Mouse (Mus musculus) midbrain, embryonic 16.5 days (tissue): ENCODE results near the gene Pax6. TPM values are rescaled to one million over a fixed set of nuclear protein-coding genes. Genes with fewer than 3 reads are reported as not detected.

Experiments
- ATAC-seq: fragments of 200-750 bp; cut with Nextera tagmentation; 2 replicates; pipeline ENCODE4 v1.8.0; 2017; ENCODE audit warnings: moderate TSS enrichment
- H3K27ac ChIP-seq: fragments of 300-500 bp; sonication (generic); 2 replicates; pipeline ENCODE4 v1.5.1; 2014; ENCODE audit warnings: mild to moderate bottlenecking, low read length, mixed read lengths
- H3K27me3 ChIP-seq: fragments of 300-500 bp; sonication (generic); 2 replicates; pipeline ENCODE4 v1.6.1; 2014; ENCODE audit warnings: low read depth, low read length, mixed read lengths; ENCODE audit not compliant: control insufficient read depth, insufficient read depth
- H3K36me3 ChIP-seq: fragments of 300-500 bp; sonication (generic); 2 replicates; pipeline ENCODE4 v1.6.1; 2014; ENCODE audit warnings: mild to moderate bottlenecking, low read length, moderate library complexity, mixed read lengths; ENCODE audit not compliant: control insufficient read depth, insufficient read depth
- H3K4me1 ChIP-seq: fragments of 300-500 bp; sonication (generic); 2 replicates; pipeline ENCODE4 v1.6.1; 2014; ENCODE audit warnings: mild to moderate bottlenecking, low read length, mixed read lengths; ENCODE audit not compliant: control insufficient read depth, insufficient read depth
- H3K4me2 ChIP-seq: fragments of 300-500 bp; sonication (generic); 2 replicates; pipeline ENCODE4 v1.6.1; 2014; ENCODE audit warnings: mild to moderate bottlenecking, low read length, mixed read lengths
- H3K4me3 ChIP-seq: fragments of 300-500 bp; sonication (generic); 2 replicates; pipeline ENCODE4 v1.5.1; 2014; ENCODE audit warnings: low read depth, mild to moderate bottlenecking, low read length, moderate library complexity, mixed read lengths
- H3K9ac ChIP-seq: fragments of 300-500 bp; sonication (generic); 2 replicates; pipeline ENCODE4 v1.6.1; 2014; ENCODE audit warnings: low read depth, low read length, mixed read lengths
- H3K9me3 ChIP-seq: fragments of 300-500 bp; sonication (generic); replicated peaks from 2 replicates; pipeline ENCODE4 v1.6.1; 2014; ENCODE audit warnings: mild to moderate bottlenecking, low read length, mixed read lengths; ENCODE audit not compliant: control insufficient read depth, poor library complexity, severe bottlenecking
- WGBS: fragments of 180-500 bp; shearing (Covaris S2); extraction: QIAGEN DNeasy Blood & Tissue Kit; methylation state at CpG from one replicate; pipeline ENCODE4 v1.1.7; 2014; 5-methylcytosine and 5-hydroxymethylcytosine counted together
- polyA plus RNA-seq: library from polyadenylated mRNA; unstranded; fragments of >200 nt; fragmentation: Nextera tagmentation; extraction: Ambion mirVana; gene quantifications from 2 replicates; pipeline ENCODE4 v1.2.1, GENCODE M21; 2015

The Pax6 gene
- polyA plus RNA-seq, 1 experiment from 2014 or later, result 17.4 TPM

DNA sequence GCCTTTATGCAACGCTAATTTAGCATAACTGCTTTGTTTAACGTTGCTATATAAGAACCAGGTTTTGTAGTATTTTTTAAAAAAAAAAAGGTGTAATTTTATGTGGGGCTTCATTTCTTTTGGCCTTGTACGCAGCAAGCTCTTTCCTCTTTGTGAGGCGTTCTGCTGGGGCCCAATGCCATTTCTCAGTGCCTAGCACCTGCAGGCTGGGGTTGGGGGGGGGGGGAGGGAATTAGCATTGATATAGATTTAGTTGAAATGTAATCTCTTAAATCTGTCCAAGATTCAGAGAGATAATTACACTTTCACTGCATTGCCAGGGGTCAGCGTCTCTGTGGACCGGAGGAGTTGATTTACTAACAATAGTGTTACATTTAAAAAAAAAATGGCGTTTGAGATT lies 6.1 kb upstream of the Pax6 start:
- ATAC-seq, result no peak
- no peaks in the 10 kb centered on the region for H3K36me3 ChIP-seq
- H3K9me3 ChIP-seq, result no peaks in the 10 kb centered on the region
- H3K4me2 ChIP-seq, result no peak overlapping the region
- H3K27ac ChIP-seq, result no peak overlapping the region
- no peak overlapping the region for H3K9ac ChIP-seq
- WGBS, result 7% methylated on average over 7 of the region's 7 CpGs
- H3K27me3 ChIP-seq, result peaks cover 66% of the 10 kb centered on the region
- no peak overlapping the region for H3K4me3 ChIP-seq
- H3K4me1 ChIP-seq, result no peaks in the 10 kb centered on the region

DNA sequence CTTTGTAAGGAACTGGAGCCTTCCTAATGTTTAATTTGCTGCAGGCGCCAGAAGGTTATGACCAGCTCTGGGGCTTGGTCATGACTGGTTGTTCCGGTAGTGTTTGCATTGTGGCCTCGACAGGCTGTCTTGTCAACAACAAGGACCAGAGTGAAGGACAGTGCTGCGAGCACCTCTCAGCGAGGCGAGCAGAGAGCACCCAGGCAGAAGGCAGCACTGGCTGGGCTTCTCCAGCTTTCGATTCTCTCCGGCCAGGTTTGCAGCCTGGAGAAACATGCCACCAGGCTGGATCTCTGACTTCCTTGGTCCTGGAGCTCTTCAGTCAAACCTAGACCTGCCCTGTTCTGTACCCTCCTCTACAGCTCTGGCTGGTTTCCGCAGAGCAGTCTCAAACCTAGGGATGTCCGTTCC lies 5.6 kb upstream of the Pax6 start:
- H3K9me3 ChIP-seq, result no peaks in the 10 kb centered on the region
- 10% methylated on average over 10 of the region's 10 CpGs for WGBS
- H3K27ac ChIP-seq, result no peak overlapping the region
- H3K4me1 ChIP-seq, result no peaks in the 10 kb centered on the region
- no peak overlapping the region for H3K4me3 ChIP-seq
- no peak overlapping the region for H3K9ac ChIP-seq
- ATAC-seq, result no peak
- H3K27me3 ChIP-seq, result peaks cover 68% of the 10 kb centered on the region
- H3K36me3 ChIP-seq, result no peaks in the 10 kb centered on the region
- no peak overlapping the region for H3K4me2 ChIP-seq

DNA sequence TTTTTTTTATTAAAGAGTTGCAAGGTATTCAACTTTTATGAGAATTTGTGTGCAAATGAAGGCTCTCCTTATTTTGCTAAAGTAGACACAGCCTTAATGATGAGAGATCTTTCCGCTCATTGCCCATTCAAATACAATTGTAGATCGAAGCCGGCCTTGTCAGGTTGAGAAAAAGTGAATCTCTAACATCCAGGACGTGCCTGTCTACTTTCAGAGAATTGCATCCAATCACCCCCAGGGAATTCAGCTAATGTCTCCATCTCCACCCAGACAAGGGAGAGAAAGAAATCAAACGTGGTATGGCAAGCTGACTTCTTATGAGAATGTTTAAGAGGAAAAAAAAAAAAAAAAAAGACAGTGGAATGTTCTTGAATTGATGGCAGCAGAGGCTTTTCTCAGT lies 3.7 kb upstream of the Pax6 start:
- H3K9me3 ChIP-seq, result no peaks in the 10 kb centered on the region
- H3K9ac ChIP-seq, result no peak overlapping the region
- ATAC-seq, result no peak
- H3K27me3 ChIP-seq, result peaks cover 59% of the 10 kb centered on the region
- H3K4me1 ChIP-seq, result no peaks in the 10 kb centered on the region
- H3K27ac ChIP-seq, result no peak overlapping the region
- no peaks in the 10 kb centered on the region for H3K36me3 ChIP-seq
- H3K4me3 ChIP-seq, result no peak overlapping the region
- 9% methylated on average over 5 of the region's 5 CpGs for WGBS
- H3K4me2 ChIP-seq, result no peak overlapping the region

DNA sequence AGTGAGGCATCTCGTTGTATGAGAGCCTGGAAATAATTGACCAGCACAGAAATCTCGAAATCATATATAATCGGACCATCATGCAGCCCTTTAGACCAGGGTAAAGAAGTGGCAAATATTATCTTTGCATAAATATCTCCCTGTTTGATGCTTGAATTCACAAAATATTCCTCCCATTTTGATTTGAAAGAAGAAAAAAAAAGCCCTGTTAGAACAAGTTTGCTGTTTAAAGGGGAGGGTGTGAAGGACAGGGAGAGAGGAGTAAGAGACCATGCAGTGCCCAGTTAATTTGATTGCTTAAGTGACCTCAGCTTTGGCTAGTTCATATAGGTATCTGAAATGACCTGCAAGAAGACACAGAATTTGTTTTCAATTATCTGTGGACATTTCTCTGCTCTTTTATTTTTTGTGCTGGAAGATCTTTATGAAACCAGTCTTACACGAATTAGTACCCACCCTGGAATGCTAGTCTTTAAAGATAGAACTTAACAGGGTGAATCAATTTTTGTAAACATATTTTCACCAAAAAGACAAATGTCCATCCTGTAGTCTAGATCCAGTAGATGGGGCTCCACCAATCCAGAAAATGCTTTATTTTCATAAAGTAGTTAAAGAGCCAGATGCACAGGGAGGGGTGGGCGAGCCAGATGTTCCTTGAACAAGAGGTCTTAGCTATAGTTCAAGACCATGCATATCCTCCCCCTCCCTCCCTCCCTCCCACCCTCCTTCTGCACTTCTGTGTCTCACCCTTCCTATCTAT lies 3.0 kb upstream of the Pax6 start:
- Histone ChIP-seq H3K4me1 (no peaks in the 10 kb centered on the region), H3K4me3 (no peak overlapping the region), H3K36me3 (no peaks in the 10 kb centered on the region), H3K27ac (no peak overlapping the region), H3K9ac (no peak overlapping the region), H3K9me3 (no peaks in the 10 kb centered on the region), H3K4me2 (no peak overlapping the region), H3K27me3 (peaks cover 64% of the 10 kb centered on the region)
- WGBS, result 20% methylated on average over 5 of the region's 5 CpGs
- ATAC-seq, result no peak

DNA sequence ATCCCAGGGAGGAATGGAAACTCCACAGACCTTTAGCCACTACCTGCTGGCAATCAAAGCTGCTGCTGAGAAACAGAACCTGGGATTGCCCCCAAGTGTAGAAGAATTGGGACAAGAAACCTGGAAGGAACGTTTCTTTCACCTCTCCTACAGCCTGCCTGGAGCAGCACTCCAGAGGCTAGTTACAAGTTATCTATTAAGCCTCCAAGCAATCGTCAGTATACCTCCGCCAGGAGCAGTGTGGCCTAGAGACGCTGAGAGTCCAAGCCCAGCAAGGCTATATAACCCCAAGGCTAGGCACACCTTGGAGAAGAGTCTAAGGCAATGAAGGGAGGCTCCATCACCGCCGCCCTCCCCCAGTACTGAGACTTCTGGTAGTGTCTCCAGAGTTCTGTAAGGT lies 2.4 kb upstream of the Pax6 start:
- H3K9ac ChIP-seq, result no peak overlapping the region
- H3K4me3 ChIP-seq, result no peak overlapping the region
- no peaks in the 10 kb centered on the region for H3K36me3 ChIP-seq
- WGBS, result 15% methylated on average over 6 of the region's 6 CpGs
- H3K4me1 ChIP-seq, result no peaks in the 10 kb centered on the region
- H3K9me3 ChIP-seq, result no peaks in the 10 kb centered on the region
- ATAC-seq, result no peak
- H3K27ac ChIP-seq, result no peak overlapping the region
- no peak overlapping the region for H3K4me2 ChIP-seq
- H3K27me3 ChIP-seq, result peaks cover 70% of the 10 kb centered on the region

DNA sequence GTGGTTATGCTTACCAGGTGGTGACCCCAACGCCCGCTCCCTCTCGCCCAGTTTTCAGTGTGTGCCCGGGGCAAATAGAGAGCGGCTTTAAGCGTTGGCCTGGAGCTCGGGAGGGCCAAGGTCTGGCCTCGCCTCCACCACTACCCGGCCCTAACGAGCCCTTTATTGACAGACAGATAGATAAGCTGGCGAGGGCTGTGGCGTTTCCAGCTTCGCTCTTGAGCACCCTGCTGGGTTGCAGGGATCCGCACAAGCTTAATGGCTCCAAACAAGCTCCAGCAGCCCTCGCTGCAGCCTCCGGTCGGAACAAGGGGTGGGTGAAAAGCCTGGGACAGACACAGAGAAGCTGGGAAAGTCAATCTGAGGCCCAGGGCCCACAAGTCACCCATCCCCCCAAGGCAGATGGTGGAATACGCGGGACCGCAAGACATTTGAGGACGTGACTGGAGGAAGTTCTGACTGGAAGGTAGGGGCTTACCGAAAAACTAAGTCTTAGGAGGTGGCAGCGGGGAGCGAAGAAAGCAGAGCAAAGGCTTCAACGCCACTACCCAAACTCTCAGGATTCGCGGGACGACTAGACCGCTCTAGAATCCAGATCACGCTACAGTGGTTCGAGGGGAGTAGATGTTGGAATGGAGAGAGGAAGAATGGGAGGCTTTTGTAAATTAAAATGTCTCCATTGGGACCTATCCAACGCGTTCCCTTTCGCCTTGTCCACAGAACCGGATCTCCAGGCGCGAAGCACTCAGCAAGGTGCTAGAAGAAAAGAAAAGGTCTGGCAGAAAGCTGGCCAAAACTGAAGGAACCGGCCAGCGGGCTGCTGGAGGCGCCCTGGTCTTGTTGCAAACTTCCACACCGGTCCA lies 1.7 kb upstream of the Pax6 start:
- Histone ChIP-seq H3K4me1 (no peaks in the 10 kb centered on the region), H3K4me2 (no peak overlapping the region; the same call in 1 of the 2 replicates), H3K4me3 (no peak overlapping the region), H3K27me3 (peaks cover 75% of the 10 kb centered on the region), H3K9ac (no peak overlapping the region), H3K36me3 (no peaks in the 10 kb centered on the region), H3K27ac (no peak overlapping the region), H3K9me3 (no peaks in the 10 kb centered on the region)
- no peak for ATAC-seq
- 3% methylated on average over 41 of the region's 41 CpGs for WGBS

DNA sequence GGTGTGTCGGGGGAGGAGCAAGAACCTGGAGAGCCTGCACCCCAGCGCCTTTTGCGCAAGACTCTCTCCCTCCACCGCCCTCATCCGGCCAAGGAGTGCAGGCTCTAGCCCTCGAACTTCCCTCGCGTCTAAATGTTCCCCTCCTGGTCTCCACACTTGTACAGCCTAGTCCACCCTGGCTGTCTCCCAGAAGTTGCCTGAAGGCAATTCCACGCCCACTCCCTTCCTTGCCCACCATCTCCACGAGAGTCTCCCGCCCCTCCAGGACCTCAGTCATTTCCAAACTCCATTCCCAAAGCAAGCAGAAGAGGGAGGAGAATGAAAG lies 1.1 kb upstream of the Pax6 start:
- no peak overlapping the region; the same call in 1 of the 2 replicates for H3K4me2 ChIP-seq
- H3K9me3 ChIP-seq, result no peaks in the 10 kb centered on the region
- peaks cover 75% of the 10 kb centered on the region for H3K27me3 ChIP-seq
- H3K36me3 ChIP-seq, result no peaks in the 10 kb centered on the region
- 2% methylated on average over 10 of the region's 11 CpGs for WGBS
- H3K4me3 ChIP-seq, result no peak overlapping the region
- ATAC-seq, result 0 out of 2 replicates have a peak, but pooled peaks have one; percentile 31
- H3K27ac ChIP-seq, result no peak overlapping the region
- H3K4me1 ChIP-seq, result no peaks in the 10 kb centered on the region
- H3K9ac ChIP-seq, result no peak overlapping the region

DNA sequence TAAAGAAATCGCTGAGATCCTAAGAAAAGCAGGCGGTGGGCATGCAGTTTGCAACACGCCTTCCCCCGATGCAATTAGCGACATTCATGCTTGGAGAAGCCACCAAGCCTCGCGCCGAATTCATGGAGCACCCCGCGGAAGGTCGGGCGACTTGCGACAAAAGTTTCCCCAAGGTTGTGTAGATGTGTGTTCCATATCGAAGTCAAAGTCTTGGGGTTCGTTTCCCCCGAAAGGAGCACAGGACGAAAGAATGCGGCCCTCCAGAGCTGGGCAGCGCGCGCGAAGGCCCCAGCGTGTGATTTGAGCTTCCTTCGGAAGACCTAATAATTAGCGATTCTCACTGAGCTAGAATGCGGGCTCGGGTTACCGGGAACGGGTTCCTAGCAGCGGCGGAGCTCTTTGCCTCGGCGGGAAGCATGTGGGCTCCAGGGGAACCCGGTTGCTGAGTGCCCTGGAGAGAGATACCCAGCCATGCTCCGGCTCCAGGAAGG lies 716 bp downstream of the Pax6 start:
- Histone ChIP-seq H3K4me1 (no peaks in the 10 kb centered on the region), H3K4me3 (peak overlapping the region; percentile 17), H3K4me2 (peak overlapping the region; percentile 29), H3K36me3 (no peaks in the 10 kb centered on the region), H3K27ac (no peak overlapping the region), H3K27me3 (peaks cover 71% of the 10 kb centered on the region), H3K9me3 (no peaks in the 10 kb centered on the region), H3K9ac (no peak overlapping the region)
- WGBS, result 2% methylated on average over 35 of the region's 35 CpGs
- ATAC-seq, result no peak
